Mouse (Mus musculus): ENCODE data around the gene Fbxl14. TPM values are rescaled to one million over a fixed set of nuclear protein-coding genes. Genes with fewer than 3 reads are reported as not detected.

Gene Fbxl14
- polyA plus RNA-seq (2012; rRNA removed): 49.0 and 58.2 TPM in 2 replicates

DNA sequence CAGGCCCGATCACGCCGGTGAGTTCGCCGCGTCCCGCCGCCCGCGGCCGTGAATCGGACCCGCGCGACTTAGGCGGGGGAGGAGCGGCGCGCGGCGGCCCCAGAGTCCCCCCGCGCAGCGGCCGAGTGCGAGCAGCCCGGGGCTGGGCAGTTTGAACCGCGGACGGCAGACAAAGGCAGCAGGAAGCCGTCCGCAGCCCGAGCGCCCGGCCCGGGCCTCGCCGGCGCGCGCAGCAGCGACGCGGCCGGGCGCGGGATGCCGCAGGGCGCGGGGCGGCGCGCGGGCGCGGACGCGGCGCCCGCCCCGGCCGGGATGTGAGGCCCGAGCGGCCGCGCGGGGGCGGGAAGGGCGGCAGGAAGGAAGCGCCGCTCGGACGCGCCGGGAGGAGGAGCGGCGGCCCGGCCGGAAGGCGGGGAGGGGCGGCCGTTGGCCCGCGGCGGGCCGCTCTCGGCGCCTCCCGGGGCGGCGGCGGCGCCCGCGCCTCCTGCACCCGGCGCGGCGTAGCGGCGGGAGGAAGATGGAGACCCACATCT, at the start of gene Fbxl14:
Gene Fbxl14, plus strand, starts transcription at position 326 of the 533 bp plus-strand sequence.

Other genes starting within 250 kb of the Fbxl14 start
- gene Cacna2d4, start 243.1 kb upstream of the Fbxl14 start, polyA plus RNA-seq (2012; rRNA removed): 0.35 and 0.37 TPM in 2 replicates
- gene Lrtm2, start 148.9 kb upstream of the Fbxl14 start, polyA plus RNA-seq (2012; rRNA removed): 6.8 and 7.2 TPM in 2 replicates
- 40.3 and 44.1 TPM in 2 replicates for gene Adipor2, start 62.0 kb upstream of the Fbxl14 start, polyA plus RNA-seq (2012; rRNA removed)
- 3.8 and 5.0 TPM in 2 replicates for gene Wnt5b, start 64.7 kb downstream of the Fbxl14 start, polyA plus RNA-seq (2012; rRNA removed)

Measured in central nervous system, embryonic 14 days (tissue).